Mouse (Mus musculus) small intestine, adult 2 months (tissue): ENCODE data around the gene Loxl3. TPM values are rescaled to one million over a fixed set of nuclear protein-coding genes. Genes with fewer than 3 reads are reported as not detected.
A peak's percentile ranks its signal among the peaks of the same experiment; 100 is the strongest.

Experiments used
- H3K27ac ChIP-seq: fragments of 200-500 bp; 2 replicates; pipeline ENCODE4 v1.5.1; 2012; ENCODE audit warnings: low read depth, low read length, control low read depth, inconsistent platforms; ENCODE audit not compliant: insufficient read depth
- H3K27me3 ChIP-seq: fragments of 200-500 bp; 2 replicates; pipeline ENCODE4 v1.6.1; 2012; ENCODE audit warnings: mild to moderate bottlenecking, moderate library complexity, low read length, inconsistent platforms; ENCODE audit not compliant: control insufficient read depth, insufficient read depth
- H3K36me3 ChIP-seq: fragments of 200-500 bp; 2 replicates; pipeline ENCODE4 v1.6.1; 2012; ENCODE audit warnings: mild to moderate bottlenecking, low read length, control low read depth, inconsistent platforms; ENCODE audit not compliant: control insufficient read depth, insufficient read depth
- H3K4me1 ChIP-seq: fragments of 200-500 bp; 2 replicates; pipeline ENCODE4 v1.6.1; 2012; ENCODE audit warnings: low read length, inconsistent platforms, mixed read lengths; ENCODE audit not compliant: control insufficient read depth, insufficient read depth, insufficient read length
- H3K4me3 ChIP-seq: fragments of 200-500 bp; 2 replicates; pipeline ENCODE4 v1.5.1; 2012; ENCODE audit warnings: low read depth, mild to moderate bottlenecking, control low read depth, inconsistent platforms, low read length, moderate library complexity
- CTCF ChIP-seq: fragments of 200-500 bp; IDR thresholded peaks from 2 replicates; pipeline ENCODE4 v1.5.1; 2012; ENCODE audit warnings: low read depth, mild to moderate bottlenecking, control low read depth, inconsistent platforms, low read length, moderate library complexity, mixed read lengths; ENCODE audit not compliant: insufficient replicate concordance, insufficient read length; ENCODE audit errors: extremely low read depth
- POLR2A ChIP-seq: fragments of 200-500 bp; IDR thresholded peaks from 2 replicates; pipeline ENCODE4 v1.6.1; 2012; ENCODE audit warnings: low read depth, mild to moderate bottlenecking, control low read depth, inconsistent platforms, low read length, moderate library complexity
- WGBS: fragments of 180-500 bp; shearing (Covaris S2); methylation state at CpG from one replicate; pipeline ENCODE4 v1.1.7; 2018; 5-methylcytosine and 5-hydroxymethylcytosine counted together
- polyA plus RNA-seq: library from polyadenylated mRNA; depleted of rRNA; stranded (reverse); fragments of >200 nt; gene quantifications from 2 replicates; pipeline ENCODE4 v1.2.3, GENCODE M21; 2012

The Loxl3 gene
- polyA plus RNA-seq, 1 experiment, result 2.5 TPM

- Histone ChIP-seq H3K27ac (peak overlapping the region; percentile 59), H3K36me3 (no peaks in the 10 kb centered on the region), H3K4me3 (no peak overlapping the region), H3K4me1 (no peaks in the 10 kb centered on the region), H3K27me3 (no peaks in the 10 kb centered on the region)
- TF ChIP-seq POLR2A (no peak), CTCF (no peak)
- WGBS, result 56% methylated on average over 3 of the region's 3 CpGs
Observed at GRCm38 (mm10) chr6:83008659-83009058, 25.3 kb upstream of the Loxl3 start.

- H3K27me3 ChIP-seq, result no peaks in the 10 kb centered on the region
- peaks cover 2% of the 10 kb centered on the region; the same call in 1 of the 2 replicates for H3K4me1 ChIP-seq
- H3K27ac ChIP-seq, result peak overlapping the region; percentile 58
- WGBS, result 46% methylated on average over 7 of the region's 7 CpGs
- H3K4me3 ChIP-seq, result 0 out of 2 replicates have a peak overlapping the region, but pooled peaks have one; percentile 5
- no peak for TF ChIP-seq POLR2A
- no peak for TF ChIP-seq CTCF
- no peaks in the 10 kb centered on the region for H3K36me3 ChIP-seq
Observed at GRCm38 (mm10) chr6:83010010-83010409, 24.0 kb upstream of the Loxl3 start.

GRCm38 (mm10) chr6:83011255-83011654 lies 22.7 kb upstream of the Loxl3 start:
- Histone ChIP-seq H3K27ac (no peak overlapping the region), H3K27me3 (no peaks in the 10 kb centered on the region), H3K4me3 (no peak overlapping the region)

GRCm38 (mm10) chr6:83011756-83012155 lies 22.2 kb upstream of the Loxl3 start:
- 47% methylated on average over 6 of the region's 6 CpGs for WGBS
- no peak overlapping the region for H3K27ac ChIP-seq
- H3K4me1 ChIP-seq, result peaks cover 7% of the 10 kb centered on the region; the same call in 1 of the 2 replicates
- H3K4me3 ChIP-seq, result no peak overlapping the region
- no peaks in the 10 kb centered on the region for H3K27me3 ChIP-seq
- H3K36me3 ChIP-seq, result no peaks in the 10 kb centered on the region
- TF ChIP-seq CTCF, result no peak
- TF ChIP-seq POLR2A, result no peak

More at GRCm38 (mm10) chr6:83011255-83011654, 22.7 kb upstream of the Loxl3 start:
- TF ChIP-seq CTCF, result no peak
- Histone ChIP-seq H3K4me1 (peaks cover 5% of the 10 kb centered on the region; the same call in 1 of the 2 replicates), H3K36me3 (no peaks in the 10 kb centered on the region)
- WGBS, result 67% methylated on average over 7 of the region's 7 CpGs

GRCm38 (mm10) chr6:83013444-83013843 lies 20.5 kb upstream of the Loxl3 start:
- peak overlapping the region; percentile 39; the same call in 1 of the 2 replicates for H3K27ac ChIP-seq
- H3K4me1 ChIP-seq, result peaks cover 16% of the 10 kb centered on the region; the same call in 1 of the 2 replicates
- TF ChIP-seq POLR2A (no peak), CTCF (no peak)

GRCm38 (mm10) chr6:83014482-83015466 lies 19.2 kb upstream of the Loxl3 start:
- TF ChIP-seq CTCF, result no peak
- TF ChIP-seq POLR2A, result no peak
- no peaks in the 10 kb centered on the region for H3K36me3 ChIP-seq
- H3K4me1 ChIP-seq, result peaks cover 16% of the 10 kb centered on the region; the same call in 1 of the 2 replicates
- H3K27ac ChIP-seq, result no peak overlapping the region
- no peak overlapping the region for H3K4me3 ChIP-seq
- WGBS, result 35% methylated on average over 12 of the region's 12 CpGs
- H3K27me3 ChIP-seq, result no peaks in the 10 kb centered on the region

More at GRCm38 (mm10) chr6:83013444-83013843, 20.5 kb upstream of the Loxl3 start:
- Histone ChIP-seq H3K36me3 (no peaks in the 10 kb centered on the region), H3K4me3 (no peak overlapping the region), H3K27me3 (no peaks in the 10 kb centered on the region)
- WGBS, result 80% methylated on average over 5 of the region's 5 CpGs

GRCm38 (mm10) chr6:83015749-83016148 lies 18.2 kb upstream of the Loxl3 start:
- Histone ChIP-seq H3K27me3 (no peaks in the 10 kb centered on the region), H3K4me3 (no peak overlapping the region), H3K27ac (no peak overlapping the region), H3K36me3 (no peaks in the 10 kb centered on the region), H3K4me1 (peaks cover 16% of the 10 kb centered on the region; the same call in 1 of the 2 replicates)
- 66% methylated on average over 2 of the region's 2 CpGs for WGBS
- TF ChIP-seq POLR2A, result no peak
- no peak for TF ChIP-seq CTCF
